Mouse (Mus musculus) effector memory CD4-positive, alpha-beta T cell, adult 7 months (primary cell): Measurements from ENCODE around the gene 4933436I01Rik. TPM values are rescaled to one million over a fixed set of nuclear protein-coding genes. Genes with fewer than 3 reads are reported as not detected.

Experiments used
- polyA plus RNA-seq: library from polyadenylated mRNA; unstranded; fragments of 100-300 nt; shearing (Covaris generic); gene quantifications from one replicate; pipeline ENCODE4 v1.2.1, GENCODE M21; 2017

Gene 4933436I01Rik
- polyA plus RNA-seq = not detected

GRCm38 (mm10) chrX:67921350-67921749 is at the start of gene 4933436I01Rik:
4933436I01Rik (minus strand) TSS chrX:67921450.

Other genes with a start within 250 kb of the 4933436I01Rik start
- not detected for gene Gm1140, start 227.9 kb downstream of the 4933436I01Rik start, polyA plus RNA-seq
- gene Gm14692, start 225.8 kb downstream of the 4933436I01Rik start, polyA plus RNA-seq = not detected